ENCODE assay signal across 13 mouse cellular contexts in genomic region chr13:98502236-98502812, GRCm38 (mm10). TPM values are rescaled to one million over a fixed set of nuclear protein-coding genes. Genes with fewer than 3 reads are reported as not detected.
DNase-seq lines count a peak whose midpoint lies in the region; ATAC-seq and TF ChIP-seq lines count a peak whose summit lies in the region.
"Had no signal": no experiment of that assay in that cellular context is flagged by ENCODE, and none has a peak within 500 bp of the region (broad histone marks: within the 10 kb centered on the region; RNA-seq: fewer than 3 reads in every experiment).

No protein-coding gene starts in this region.

- DNase-seq in heart, adult 11 months, result peak; percentile 87
- DNase-seq in heart, postnatal 4 days, result no peak
- DNase-seq in midbrain, embryonic 11.5 days (ENCODE audit: low spot score, missing footprints), result no peak
- no peak for DNase-seq in limb, embryonic 14.5 days (ENCODE audit: low spot score)
- DNase-seq in ovary, postnatal 10 days (ENCODE audit: low spot score), result no peak
- DNase-seq in frontal cortex, postnatal 36 days (ENCODE audit: low spot score in 2 of 2), result no peak
- DNase-seq in gastrocnemius, adult 18-20 months (ENCODE audit: low spot score), result no peak
- DNase-seq: cerebellum, adult 8-10 months; gastrocnemius, postnatal 14 days had no signal

- peak overlapping the region; percentile 41 for H3K4me2 ChIP-seq in midbrain, embryonic 11.5 days
- H3K4me2 ChIP-seq in midbrain, embryonic 16.5 days (ENCODE audit: low read length), result no peak overlapping the region
- H3K4me2 ChIP-seq in limb, embryonic 14.5 days (replicated peaks; ENCODE audit: low read depth, low read length, severe bottlenecking), result peak overlapping the region; percentile 35; the same call in 1 of the 2 replicates

- no peak for TF ChIP-seq POLR2A in limb, embryonic 14.5 days (IDR thresholded peaks at IDR 0.05; ENCODE audit: borderline replicate concordance, extremely low read depth, insufficient read depth, insufficient read length)

- no peaks in the 10 kb centered on the region for H3K36me3 ChIP-seq in midbrain, embryonic 11.5 days (ENCODE audit: control insufficient read depth, insufficient read depth, low read length)
- H3K36me3 ChIP-seq in midbrain, embryonic 16.5 days (ENCODE audit: control insufficient read depth, insufficient read depth, low read length), result no peaks in the 10 kb centered on the region
- H3K36me3 ChIP-seq in limb, embryonic 14.5 days (ENCODE audit: control insufficient read depth, insufficient read depth, low read length), result no peaks in the 10 kb centered on the region

- no peak overlapping the region for H3K27ac ChIP-seq in midbrain, embryonic 11.5 days (ENCODE audit: low read depth, low read length)
- H3K27ac ChIP-seq in midbrain, embryonic 16.5 days (ENCODE audit: low read length), result no peak overlapping the region
- H3K27ac ChIP-seq in limb, embryonic 14.5 days (replicated peaks; ENCODE audit: low read depth, low read length), result no peak overlapping the region

- no peak for ATAC-seq in midbrain, embryonic 11.5 days (ENCODE audit: low FRiP score)
- no peak for ATAC-seq in midbrain, embryonic 16.5 days
- no peak for ATAC-seq in limb, embryonic 14.5 days (ENCODE audit: low FRiP score, low read depth)

- peak overlapping the region; percentile 27; the same call in 1 of the 2 replicates for H3K4me3 ChIP-seq in midbrain, embryonic 11.5 days (ENCODE audit: low read depth, low read length)
- H3K4me3 ChIP-seq in midbrain, embryonic 16.5 days (ENCODE audit: low read depth, low read length), result no peak overlapping the region
- peak overlapping the region; percentile 20; the same call in 1 of the 2 replicates for H3K4me3 ChIP-seq in limb, embryonic 14.5 days (replicated peaks; ENCODE audit: low read length)

- H3K9ac ChIP-seq in midbrain, embryonic 11.5 days (ENCODE audit: low read length), result no peak overlapping the region; the same call in 1 of the 2 replicates
- no peak overlapping the region for H3K9ac ChIP-seq in midbrain, embryonic 16.5 days (ENCODE audit: low read depth, low read length)
- H3K9ac ChIP-seq in limb, embryonic 14.5 days (ENCODE audit: low read depth, low read length, severe bottlenecking), result no peak overlapping the region

- WGBS in midbrain, embryonic 11.5 days, result under 1% methylated on average over 16 of the region's 16 CpGs
- 2% methylated on average over 16 of the region's 16 CpGs for WGBS in midbrain, embryonic 16.5 days
- 2% methylated on average over 16 of the region's 16 CpGs for WGBS in limb, embryonic 14.5 days

- H3K9me3 ChIP-seq in midbrain, embryonic 11.5 days (ENCODE audit: control insufficient read depth, low read length), result no peaks in the 10 kb centered on the region
- no peaks in the 10 kb centered on the region for H3K9me3 ChIP-seq in midbrain, embryonic 16.5 days (replicated peaks; ENCODE audit: control insufficient read depth, low read length, poor library complexity, severe bottlenecking)
- no peaks in the 10 kb centered on the region for H3K9me3 ChIP-seq in limb, embryonic 14.5 days (ENCODE audit: control insufficient read depth, low read length)

- H3K4me1 ChIP-seq in midbrain, embryonic 11.5 days (ENCODE audit: control insufficient read depth, insufficient read depth, low read length), result peaks cover 24% of the 10 kb centered on the region
- peaks cover 3% of the 10 kb centered on the region; the same call in 1 of the 2 replicates for H3K4me1 ChIP-seq in midbrain, embryonic 16.5 days (ENCODE audit: control insufficient read depth, insufficient read depth, low read length)
- H3K4me1 ChIP-seq in limb, embryonic 14.5 days (ENCODE audit: control insufficient read depth, insufficient read depth, low read length), result peaks cover 15% of the 10 kb centered on the region

- peaks cover 98% of the 10 kb centered on the region for H3K27me3 ChIP-seq in midbrain, embryonic 11.5 days (ENCODE audit: control insufficient read depth, insufficient read depth, low read length)
- H3K27me3 ChIP-seq in midbrain, embryonic 16.5 days (ENCODE audit: control insufficient read depth, insufficient read depth, low read depth, low read length), result peaks cover 68% of the 10 kb centered on the region
- peaks cover 92% of the 10 kb centered on the region for H3K27me3 ChIP-seq in limb, embryonic 14.5 days (ENCODE audit: control insufficient read depth, insufficient read depth, low read length)

RNA-seq across cellular contexts. Expression of gene Gm10320, which starts 10.5 kb away (rescaled TPM):
- total RNA-seq in heart, postnatal 4 days (2021), result not detected
- polyA plus RNA-seq in midbrain, embryonic 11.5 days (2014; fragmentation: Nextera tagmentation; extraction: Ambion mirVana), result 0.88 and 1.0 TPM in 2 replicates
- polyA plus RNA-seq in midbrain, embryonic 16.5 days (2015; fragmentation: Nextera tagmentation; extraction: Ambion mirVana), result 1.0 and 1.2 TPM in 2 replicates
- 1.3 and 1.6 TPM in 2 replicates for polyA plus RNA-seq in limb, embryonic 14.5 days (2012; rRNA removed)
- 0.84 and 2.3 TPM in 2 replicates for polyA plus RNA-seq in limb, embryonic 14.5 days (2014; fragmentation: Nextera tagmentation; extraction: Ambion mirVana)
- total RNA-seq in gastrocnemius, adult 18-20 months (2021), result not detected
- total RNA-seq: adrenal gland, adult 18-20 months; gastrocnemius, postnatal 14 days; layer of hippocampus, postnatal 14 days; monocyte, adult 5-6 weeks had no signal
